Mouse (Mus musculus) embryonic stem cell, embryonic (primary cell): Measurements from ENCODE around the gene Enah.

Experiments
- CTCF ChIA-PET, 4 experiments: fragments of 300-600 bp in 2 of 4; fragments of 350-600 bp in 2 of 4; sonication (Branson Sonifier 250); formaldehyde crosslinking; loops; one replicate each; lab custom pipeline; 2022; ENCODE audit warnings: inconsistent platforms in 2 of 4; lab: Charles Lee
- POLR2A ChIA-PET, 4 experiments: fragments of 300-600 bp in 2 of 4; fragments of 350-600 bp in 2 of 4; sonication (Branson Sonifier 250); formaldehyde crosslinking; loops; one replicate each; lab custom pipeline; 2022; ENCODE audit warnings: antibody characterized with exemption in 4 of 4, inconsistent platforms in 1 of 4; lab: Charles Lee

Gene Enah

DNA sequence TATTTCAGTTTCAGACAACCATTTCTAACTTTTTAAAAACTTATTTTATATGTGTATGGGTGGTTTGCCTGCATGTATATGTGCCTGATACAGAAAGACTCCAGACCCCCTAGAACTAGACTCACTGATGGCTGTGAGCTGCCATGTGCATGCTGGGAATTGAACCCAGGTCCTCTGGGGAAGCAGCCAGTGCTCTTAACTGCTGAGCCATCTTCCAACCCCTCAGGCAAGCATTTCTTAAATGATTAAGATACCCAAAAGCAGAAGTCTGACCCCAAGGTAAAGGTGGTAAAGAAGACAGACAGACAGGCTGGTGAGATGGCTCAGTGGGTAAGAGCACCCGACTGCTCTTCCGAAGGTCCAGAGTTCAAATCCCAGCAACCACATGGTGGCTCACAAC lies 165.0 kb downstream of the Enah start:
- POLR2A ChIA-PET, result interaction anchor here in 3 of 4 experiments (0.6 to 5.4 kb wide), 11 partner anchors 9 to 775 kb away, joined by 3 to 85 read pairs (median 3); partner anchors contain the start of genes Lbr (in 2 of the 3) and Srp9 (in 1 of the 3)

GRCm38 (mm10) chr1:181853081-181853736 lies 166.6 kb downstream of the Enah start:
- CTCF ChIA-PET, result interaction anchor here (0.5 to 2.4 kb wide), 18 partner anchors 9 to 946 kb away, joined by 3 to 10 read pairs (median 5); partner anchors contain the start of genes Lbr (in 2 of the 4) and Srp9 (in 1 of the 4)
- POLR2A ChIA-PET, result interaction anchor here (0.6 to 5.4 kb wide), 25 partner anchors 8 to 1106 kb away, joined by 3 to 85 read pairs (median 4); partner anchors contain the start of genes Lbr (in 2 of the 4) and Srp9 (in 2 of the 4)

More for the DNA sequence above, 165.0 kb downstream of the Enah start:
- CTCF ChIA-PET, result interaction anchor here in 1 of 4 experiments (0.8 to 1.2 kb wide), 3 partner anchors 9 to 34 kb away, joined by 3 read pairs; partner anchors contain the start of gene Lbr

- ChIA-PET POLR2A (interaction anchor here (0.5 to 5.4 kb wide), 20 partner anchors 7 to 1107 kb away, joined by 3 to 85 read pairs (median 4); partner anchors contain the start of genes Lbr (in 3 of the 4) and Srp9 (in 2 of the 4)), CTCF (interaction anchor here (0.5 to 2.4 kb wide), 12 partner anchors 10 to 288 kb away, joined by 3 to 9 read pairs (median 5); partner anchors contain the start of genes Lbr (in 2 of the 4) and Srp9 (in 1 of the 4))
Observed at GRCm38 (mm10) chr1:181852466-181852865, 167.3 kb downstream of the Enah start.

- CTCF ChIA-PET, result interaction anchor here (0.7 to 2.4 kb wide), 9 partner anchors 8 to 286 kb away, joined by 3 to 9 read pairs (median 4); partner anchors contain the start of genes Lbr (in 1 of the 4) and Srp9 (in 1 of the 4)
- POLR2A ChIA-PET, result interaction anchor here in 3 of 4 experiments (0.5 to 5.4 kb wide), 15 partner anchors 8 to 890 kb away, joined by 3 to 85 read pairs (median 5); partner anchors contain the start of genes Lbr (in 3 of the 3) and Srp9 (in 2 of the 3)
Observed at GRCm38 (mm10) chr1:181851521-181852310, 168.1 kb downstream of the Enah start.

DNA sequence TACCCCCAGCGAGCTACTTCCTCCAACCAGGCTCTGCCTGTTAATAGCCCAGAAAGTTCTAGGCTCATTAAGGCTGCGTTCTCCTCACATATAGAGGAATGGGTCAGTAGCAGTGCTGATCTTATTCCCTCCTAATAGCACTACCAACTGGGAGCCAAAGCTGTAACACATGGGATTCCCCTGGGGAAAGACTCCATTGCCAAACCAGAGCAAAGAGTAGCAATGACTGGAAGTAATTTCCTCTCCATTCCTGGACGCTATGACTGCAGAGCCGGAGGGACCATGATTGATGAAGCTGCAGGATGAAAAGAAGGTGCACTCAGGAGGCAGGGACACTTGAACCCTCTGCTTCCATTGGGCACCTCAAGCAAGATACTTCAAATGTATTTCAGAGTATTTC lies 169.3 kb downstream of the Enah start:
- CTCF ChIA-PET, result interaction anchor here in 1 of 4 experiments (0.9 kb wide), 1 partner anchor 10 kb away, joined by 3 read pairs; no protein-coding TSS in a partner anchor
- POLR2A ChIA-PET, result interaction anchor here in 2 of 4 experiments (0.5 to 1.5 kb wide), 5 partner anchors 11 to 140 kb away, joined by 3 to 11 read pairs (median 4); no protein-coding TSS in a partner anchor

DNA sequence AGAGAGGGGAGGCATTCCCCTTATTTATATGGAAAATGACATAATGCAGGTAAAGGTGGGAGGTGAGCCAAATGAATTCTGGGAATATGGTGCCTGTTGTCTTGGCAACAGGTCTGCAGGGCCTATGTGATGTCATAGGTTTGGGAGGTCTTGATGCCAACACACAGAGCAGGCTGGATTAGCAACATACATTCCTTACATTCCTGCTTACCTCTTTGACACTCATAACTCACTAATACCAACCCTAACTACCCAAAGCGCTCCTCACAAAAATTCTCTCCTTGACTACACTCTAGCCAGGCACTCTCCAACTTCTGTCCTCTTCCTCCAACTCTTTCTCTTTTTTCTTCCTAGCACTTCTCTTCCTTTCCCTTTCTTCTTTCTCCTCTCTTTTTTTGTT lies 171.6 kb downstream of the Enah start:
- CTCF ChIA-PET, result no interaction called here
- POLR2A ChIA-PET, result interaction anchor here in 2 of 4 experiments (0.7 to 7.8 kb wide), 2 partner anchors 13 to 16 kb away, joined by 5 to 65 read pairs; no protein-coding TSS in a partner anchor

GRCm38 (mm10) chr1:181847396-181847795 lies 172.4 kb downstream of the Enah start:
- POLR2A ChIA-PET, result interaction anchor here in 1 of 4 experiments (7.8 kb wide), 1 partner anchor 14 kb away, joined by 65 read pairs; no protein-coding TSS in a partner anchor
- CTCF ChIA-PET, result no interaction called here
